In genomic region chr8:11145251-11145650, GRCm38 (mm10) we compare ENCODE assay signal across 28 mouse cellular contexts.
DNase-seq lines count a peak whose midpoint lies in the region; ATAC-seq and TF ChIP-seq lines count a peak whose summit lies in the region.
"Had no signal": no experiment of that assay in that cellular context is flagged by ENCODE, and none has a peak within 500 bp of the region (broad histone marks: within the 10 kb centered on the region; RNA-seq: fewer than 3 reads in every experiment).

No protein-coding gene starts in this region.

- H3K27ac ChIP-seq in left cerebral cortex, adult 2 months = no peak overlapping the region
- H3K27ac ChIP-seq in lung, embryonic 14.5 days (ENCODE audit: low read depth) = no peak overlapping the region
- no peak overlapping the region for H3K27ac ChIP-seq in forebrain, embryonic 16.5 days (ENCODE audit: low read length)
- H3K27ac ChIP-seq: forebrain, embryonic 15.5 days; heart, embryonic 10.5 days; heart, embryonic 15.5 days; hindbrain, embryonic 13.5 days; kidney, postnatal 0 days; limb, embryonic 12.5 days; liver, embryonic 13.5 days; lung, embryonic 15.5 days; midbrain, embryonic 12.5 days; stomach, embryonic 15.5 days had no signal

- H3K9me3 ChIP-seq in lung, embryonic 14.5 days (ENCODE audit: low read depth, low read length) = no peaks in the 10 kb centered on the region
- H3K9me3 ChIP-seq in forebrain, embryonic 16.5 days (ENCODE audit: control insufficient read depth, low read length) = no peaks in the 10 kb centered on the region
- H3K9me3 ChIP-seq: forebrain, embryonic 15.5 days; heart, embryonic 10.5 days; heart, embryonic 15.5 days; hindbrain, embryonic 13.5 days; limb, embryonic 12.5 days; liver, embryonic 13.5 days; lung, embryonic 15.5 days; megakaryocyte, embryonic 14.5 days; midbrain, embryonic 12.5 days; stomach, embryonic 15.5 days had no signal

- 63% methylated on average over 3 of the region's 3 CpGs for WGBS in lung, embryonic 14.5 days
- 58% methylated on average over 3 of the region's 3 CpGs for WGBS in forebrain, embryonic 16.5 days

- no peaks in the 10 kb centered on the region for H3K27me3 ChIP-seq in lung, embryonic 14.5 days (ENCODE audit: insufficient read depth, low read length)
- no peaks in the 10 kb centered on the region for H3K27me3 ChIP-seq in forebrain, embryonic 16.5 days (replicated peaks; ENCODE audit: control insufficient read depth, insufficient read depth, low read length)
- H3K27me3 ChIP-seq: forebrain, embryonic 15.5 days; heart, embryonic 15.5 days; hindbrain, embryonic 13.5 days; liver, embryonic 13.5 days; lung, embryonic 15.5 days; midbrain, embryonic 12.5 days; stomach, embryonic 15.5 days had no signal

- no peak overlapping the region for H3K9ac ChIP-seq in lung, embryonic 14.5 days
- H3K9ac ChIP-seq in forebrain, embryonic 16.5 days (replicated peaks; ENCODE audit: low read depth, low read length) = no peak overlapping the region
- H3K9ac ChIP-seq: forebrain, embryonic 15.5 days; heart, embryonic 15.5 days; hindbrain, embryonic 13.5 days; limb, embryonic 12.5 days; liver, embryonic 13.5 days; lung, embryonic 15.5 days; midbrain, embryonic 12.5 days; stomach, embryonic 15.5 days had no signal

- no peak for TF ChIP-seq CTCF in left cerebral cortex, adult 2 months (IDR thresholded peaks at IDR 0.05)
- no peak for TF ChIP-seq CTCF in lung, embryonic 14.5 days (IDR thresholded peaks at IDR 0.05; ENCODE audit: low read depth)

- peak; percentile 15 for DNase-seq in left cerebral cortex, postnatal 4 days
- no peak for DNase-seq in left cerebral cortex, adult 2 months (ENCODE audit: extremely low spot score in 1 of 2, low spot score in 2 of 2)
- peak; percentile 42 for DNase-seq in gastrocnemius, postnatal 14 days
- DNase-seq in lung, embryonic 14.5 days = peak; percentile 59
- DNase-seq in lung, postnatal 36 days = peak; percentile 71
- DNase-seq in cerebellum, adult 11 months = no peak
- DNase-seq: adrenal gland, postnatal 25 days; cerebellum, adult 18-20 months; cerebellum, postnatal 25 days; heart, adult 11 months; heart, postnatal 4 days; kidney, adult 8-10 months; kidney, postnatal 4 days; layer of hippocampus, postnatal 36 days; liver, embryonic 13.5 days had no signal

- ATAC-seq in lung, embryonic 14.5 days (ENCODE audit: insufficient read depth) = no peak
- no peak for ATAC-seq in forebrain, embryonic 16.5 days
- ATAC-seq in granulocyte monocyte progenitor cell, adult 5-6 weeks (replicated peaks; ENCODE audit: poor library complexity, severe bottlenecking) = no peak
- ATAC-seq: forebrain, embryonic 15.5 days; intestine, embryonic 16.5 days had no signal

- no peak overlapping the region for H3K4me2 ChIP-seq in lung, embryonic 14.5 days
- no peak overlapping the region for H3K4me2 ChIP-seq in forebrain, embryonic 16.5 days (ENCODE audit: low read length)
- H3K4me2 ChIP-seq: forebrain, embryonic 15.5 days; heart, embryonic 15.5 days; hindbrain, embryonic 13.5 days; limb, embryonic 12.5 days; liver, embryonic 13.5 days; lung, embryonic 15.5 days; midbrain, embryonic 12.5 days; stomach, embryonic 15.5 days had no signal

- H3K4me3 ChIP-seq in left cerebral cortex, adult 2 months = no peak overlapping the region
- H3K4me3 ChIP-seq in lung, embryonic 14.5 days (ENCODE audit: low read depth, low read length) = no peak overlapping the region
- no peak overlapping the region for H3K4me3 ChIP-seq in forebrain, embryonic 16.5 days (replicated peaks; ENCODE audit: low read length)
- H3K4me3 ChIP-seq: forebrain, embryonic 15.5 days; heart, embryonic 10.5 days; heart, embryonic 15.5 days; hindbrain, embryonic 13.5 days; limb, embryonic 12.5 days; liver, embryonic 13.5 days; lung, embryonic 15.5 days; megakaryocyte, embryonic 14.5 days; midbrain, embryonic 12.5 days; stomach, embryonic 15.5 days had no signal

- intact Hi-C loops in left cerebral cortex, postnatal 4 days (cut with DNase I) = no loop called here
- intact Hi-C loops in left cerebral cortex, adult 2 months (cut with DNase I) = no loop called here
- intact Hi-C loops in gastrocnemius, postnatal 14 days (cut with DNase I; ENCODE audit: low total_unique reads) = loop anchor here (5.0 kb wide), 1 partner anchor 43 kb away; no protein-coding TSS in a partner anchor

- H3K36me3 ChIP-seq in lung, embryonic 14.5 days (ENCODE audit: insufficient read depth) = no peaks in the 10 kb centered on the region
- no peaks in the 10 kb centered on the region for H3K36me3 ChIP-seq in forebrain, embryonic 16.5 days (ENCODE audit: control insufficient read depth, insufficient read depth)
- H3K36me3 ChIP-seq: forebrain, embryonic 15.5 days; heart, embryonic 10.5 days; heart, embryonic 15.5 days; hindbrain, embryonic 13.5 days; limb, embryonic 12.5 days; liver, embryonic 13.5 days; lung, embryonic 15.5 days; midbrain, embryonic 12.5 days; stomach, embryonic 15.5 days had no signal

- no peaks in the 10 kb centered on the region for H3K4me1 ChIP-seq in lung, embryonic 14.5 days (ENCODE audit: insufficient read depth)
- no peaks in the 10 kb centered on the region for H3K4me1 ChIP-seq in forebrain, embryonic 16.5 days (replicated peaks; ENCODE audit: control insufficient read depth, insufficient read depth, low read length)
- H3K4me1 ChIP-seq: forebrain, embryonic 15.5 days; heart, embryonic 10.5 days; heart, embryonic 15.5 days; hindbrain, embryonic 13.5 days; limb, embryonic 12.5 days; liver, embryonic 13.5 days; lung, embryonic 15.5 days; midbrain, embryonic 12.5 days; stomach, embryonic 15.5 days had no signal

Comparison
In these comparisons a context has a peak if more than half of its experiments do, and no peak if none do; other contexts are left out.
1. DNase-seq: peak in left cerebral cortex, postnatal 4 days (single experiment), gastrocnemius, postnatal 14 days (single experiment), lung, embryonic 14.5 days (single experiment) and lung, postnatal 36 days (single experiment); none in left cerebral cortex, adult 2 months (0 of 2) and cerebellum, adult 11 months (single experiment).